ENCODE assay signal across 9 mouse cellular contexts in genomic region chr12:30850902-30851301, GRCm38 (mm10). TPM values are rescaled to one million over a fixed set of nuclear protein-coding genes. Genes with fewer than 3 reads are reported as not detected.
DNase-seq lines count a peak whose midpoint lies in the region; ATAC-seq lines count a peak whose summit lies in the region.
"Had no signal": no experiment of that assay in that cellular context is flagged by ENCODE, and none has a peak within 500 bp of the region (broad histone marks: within the 10 kb centered on the region; RNA-seq: fewer than 3 reads in every experiment).

No protein-coding gene starts in this region.

- H3K27ac ChIP-seq in kidney, embryonic 16.5 days (ENCODE audit: low read length): no peak overlapping the region

- no peaks in the 10 kb centered on the region for H3K4me1 ChIP-seq in kidney, embryonic 16.5 days (ENCODE audit: insufficient read depth, low read length)

- 58% methylated on average over 2 of the region's 2 CpGs for WGBS in kidney, embryonic 16.5 days

- DNase-seq in adrenal gland, postnatal 14 days: peak; percentile 47
- no peak for DNase-seq in adrenal gland, adult 8-10 months
- peak; percentile 57 for DNase-seq in kidney, adult 9 months
- peak; percentile 55 for DNase-seq in layer of hippocampus, adult 11-12 months (ENCODE audit: low spot score)
- DNase-seq in right cerebral cortex, postnatal 10 days (ENCODE audit: low spot score in 2 of 2): peak; percentile 29 to 57
- no peak for DNase-seq in thymus, postnatal 10 days (ENCODE audit: low spot score in 2 of 2)
- no peak for DNase-seq in spleen, adult 18-20 months

- H3K4me3 ChIP-seq in kidney, embryonic 16.5 days (ENCODE audit: low read length): no peak overlapping the region
- H3K4me3 ChIP-seq: myocyte had no signal

- H3K9ac ChIP-seq in kidney, embryonic 16.5 days (replicated peaks; ENCODE audit: low read length): no peak overlapping the region

- H3K4me2 ChIP-seq in kidney, embryonic 16.5 days (replicated peaks; ENCODE audit: low read depth, low read length): no peak overlapping the region

- no peaks in the 10 kb centered on the region for H3K36me3 ChIP-seq in kidney, embryonic 16.5 days (ENCODE audit: insufficient read depth, low read length)

- H3K9me3 ChIP-seq in kidney, embryonic 16.5 days (ENCODE audit: low read length): no peaks in the 10 kb centered on the region

- H3K27me3 ChIP-seq in kidney, embryonic 16.5 days (ENCODE audit: insufficient read depth, low read length): no peaks in the 10 kb centered on the region

- ATAC-seq in kidney, embryonic 16.5 days (ENCODE audit: low FRiP score, low TSS enrichment): no peak

RNA-seq across cellular contexts. Expression of gene Alkal2, which starts 33.2 kb away (rescaled TPM):
- 1.0 and 1.4 TPM in 2 replicates for total RNA-seq in adrenal gland, postnatal 14 days (2021)
- total RNA-seq in adrenal gland, adult 8-10 months (2022): under 1 TPM in 1 of 4 experiments, not detected in 3; 0.17 TPM
- 0.31 and 0.36 TPM in 2 replicates for polyA plus RNA-seq in kidney, embryonic 16.5 days (2015; fragmentation: Nextera tagmentation; extraction: Ambion mirVana)
- polyA plus RNA-seq: myocyte had no signal

Comparison
In these comparisons a context has a peak if more than half of its experiments do, and no peak if none do; other contexts are left out.
1. DNase-seq: peak in adrenal gland, postnatal 14 days (single experiment), kidney, adult 9 months (single experiment), layer of hippocampus, adult 11-12 months (single experiment) and right cerebral cortex, postnatal 10 days (2 of 2); none in adrenal gland, adult 8-10 months (single experiment), thymus, postnatal 10 days (0 of 2) and spleen, adult 18-20 months (0 of 2).